Mouse (Mus musculus) stomach, postnatal 0 days (tissue): ENCODE results near the gene Mtln.

Source experiments
- CTCF ChIP-seq: IDR thresholded peaks from 2 replicates; pipeline ENCODE4 v1.5.1; 2016; ENCODE audit warnings: antibody characterized with exemption, low read depth, mild to moderate bottlenecking, moderate library complexity
- EP300 ChIP-seq: optimal IDR thresholded peaks from 2 replicates; pipeline ENCODE3; 2016; ENCODE audit warnings: antibody characterized with exemption

DNA sequence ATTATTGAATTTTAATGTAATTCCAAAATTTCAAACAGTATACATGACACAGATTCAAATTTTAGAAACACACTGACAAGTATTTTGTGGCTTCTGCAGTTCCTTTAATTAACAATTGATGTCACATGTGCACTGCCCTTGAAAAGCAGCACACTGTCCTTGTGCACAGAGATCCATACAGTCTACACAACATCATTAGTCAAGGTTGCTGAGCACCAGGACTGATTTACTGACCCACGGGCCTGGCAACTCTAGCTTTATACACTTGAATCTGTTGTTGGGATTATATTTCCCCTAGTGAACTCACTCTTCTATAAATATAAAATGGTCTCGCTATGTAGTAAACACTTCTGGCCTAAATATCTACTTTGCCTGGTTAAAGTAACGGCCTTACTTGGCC, 17.3 kb downstream of the Mtln start:
- TF ChIP-seq CTCF (no peak), EP300 (no peak)
